Mouse (Mus musculus): ENCODE results near the gene Mup16.
"Not testable (repeated sequence)": the region's sequence is repeated elsewhere in the genome, so short reads cannot be mapped to it uniquely, and the experiment has no call there.

The Mup16 gene

GRCm38 (mm10) chr4:61519431-61519830 is at the start of gene Mup16:
Gene Mup16, minus strand, starts transcription at chr4:61519531.
- not testable (repeated sequence) for DNase-seq (ENCODE audit: low read depth, low spot score); H3K27me3 ChIP-seq (ENCODE audit: control insufficient read depth, insufficient read depth, low read length, poor library complexity, severe bottlenecking); H3K36me3 ChIP-seq (ENCODE audit: control insufficient read depth, insufficient read depth, low read length, poor library complexity, severe bottlenecking)

DNA sequence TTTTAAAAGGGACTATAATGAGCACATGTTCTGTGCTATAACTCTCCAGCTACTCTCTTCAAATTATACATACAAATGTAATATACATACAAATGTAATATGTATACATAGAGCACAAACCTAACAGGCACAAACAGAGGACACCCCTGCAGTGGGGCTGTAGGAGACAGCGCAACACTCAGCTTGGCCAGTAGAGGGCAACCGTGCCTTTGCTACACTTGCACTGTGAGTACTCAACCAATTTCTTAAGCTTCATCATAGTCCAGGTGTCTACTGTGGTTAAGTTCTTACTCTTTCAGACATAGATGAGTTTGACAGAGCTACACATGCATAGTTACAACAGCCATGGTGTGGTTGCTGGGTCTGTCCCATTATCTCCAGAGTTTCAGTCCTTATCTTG is 36.6 kb upstream of the Mup16 start:
- H3K36me3 ChIP-seq (ENCODE audit: control insufficient read depth, insufficient read depth, low read length, poor library complexity, severe bottlenecking); H3K27me3 ChIP-seq (ENCODE audit: control insufficient read depth, insufficient read depth, low read length, poor library complexity, severe bottlenecking); DNase-seq (ENCODE audit: low read depth, low spot score): not testable (repeated sequence)

All from splenic B cell, adult 2 months (primary cell).